Mouse (Mus musculus): ENCODE data around the gene Ube2l6.

GRCm38 (mm10) chr2:84760777-84761176, 37.9 kb upstream of the Ube2l6 start:
- no peak for TF ChIP-seq POLR2A (IDR thresholded peaks at IDR 0.05; ENCODE audit: borderline replicate concordance, extremely low read depth, insufficient read depth, insufficient read length, poor library complexity, severe bottlenecking)
- no peak for TF ChIP-seq CTCF (IDR thresholded peaks at IDR 0.05; ENCODE audit: borderline replicate concordance, extremely low read depth, insufficient read depth, insufficient read length)

Measured in brain, embryonic 14.5 days (tissue).